In the genomic region with DNA sequence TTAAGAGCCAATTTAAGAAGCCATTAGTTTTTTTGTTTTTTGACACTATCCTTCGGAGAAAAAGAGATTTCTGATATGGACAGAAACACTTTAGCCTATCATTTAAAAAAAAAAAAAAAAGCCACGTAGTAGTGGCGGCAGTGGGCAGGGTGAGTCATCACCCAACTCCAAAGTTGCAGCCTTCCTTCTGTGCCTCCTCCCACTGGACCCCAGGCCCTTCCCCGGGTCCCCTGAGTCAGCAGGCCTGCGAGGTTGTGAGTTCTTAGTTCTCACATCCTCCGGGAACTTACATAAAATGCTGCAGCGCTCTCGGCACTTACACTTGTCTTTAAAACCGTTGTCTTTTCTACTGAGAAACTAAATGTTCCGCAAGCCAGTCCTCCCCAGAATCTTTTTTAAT, we compare ENCODE assay signal across 8 mouse cellular contexts. TPM values are rescaled to one million over a fixed set of nuclear protein-coding genes. Genes with fewer than 3 reads are reported as not detected.
DNase-seq lines count a peak whose midpoint lies in the region; ATAC-seq lines count a peak whose summit lies in the region.

No protein-coding gene starts in this region.

- WGBS in forebrain, embryonic 16.5 days: 13% methylated on average over 10 of the region's 10 CpGs
- 15% methylated on average over 10 of the region's 10 CpGs for WGBS in hindbrain, embryonic 12.5 days
- 8% methylated on average over 10 of the region's 10 CpGs for WGBS in limb, embryonic 15.5 days
- 15% methylated on average over 10 of the region's 10 CpGs for WGBS in midbrain, embryonic 14.5 days

- ATAC-seq in monocyte, adult 5-6 weeks (replicated peaks; ENCODE audit: insufficient number of reproducible peaks, low FRiP score, low TSS enrichment, poor library complexity, severe bottlenecking): no peak
- ATAC-seq in forebrain, embryonic 16.5 days: no peak
- ATAC-seq in hindbrain, embryonic 12.5 days (ENCODE audit: low FRiP score): no peak
- no peak for ATAC-seq in limb, embryonic 15.5 days (ENCODE audit: insufficient number of reproducible peaks, low FRiP score, low TSS enrichment, low read depth)
- ATAC-seq in midbrain, embryonic 14.5 days (ENCODE audit: low FRiP score, low TSS enrichment): no peak

- no peak overlapping the region for H3K9ac ChIP-seq in forebrain, embryonic 16.5 days (replicated peaks; ENCODE audit: low read depth, low read length)
- H3K9ac ChIP-seq in hindbrain, embryonic 12.5 days: peak overlapping the region; percentile 54
- no peak overlapping the region for H3K9ac ChIP-seq in limb, embryonic 15.5 days
- H3K9ac ChIP-seq in midbrain, embryonic 14.5 days (replicated peaks; ENCODE audit: low read length): peak overlapping the region; percentile 27; the same call in 1 of the 2 replicates

- H3K36me3 ChIP-seq in forebrain, embryonic 16.5 days (ENCODE audit: control insufficient read depth, insufficient read depth): no peaks in the 10 kb centered on the region
- no peaks in the 10 kb centered on the region for H3K36me3 ChIP-seq in hindbrain, embryonic 12.5 days
- no peaks in the 10 kb centered on the region for H3K36me3 ChIP-seq in limb, embryonic 15.5 days
- H3K36me3 ChIP-seq in midbrain, embryonic 14.5 days (ENCODE audit: control insufficient read depth, insufficient read depth, low read length): no peaks in the 10 kb centered on the region

- peak overlapping the region; percentile 29 for H3K4me3 ChIP-seq in forebrain, embryonic 16.5 days (replicated peaks; ENCODE audit: low read length)
- peak overlapping the region; percentile 93 for H3K4me3 ChIP-seq in hindbrain, embryonic 12.5 days
- peak overlapping the region; percentile 18 for H3K4me3 ChIP-seq in limb, embryonic 15.5 days
- H3K4me3 ChIP-seq in midbrain, embryonic 14.5 days (replicated peaks; ENCODE audit: low read depth, low read length): peak overlapping the region; percentile 75

- H3K27ac ChIP-seq in forebrain, embryonic 16.5 days (ENCODE audit: low read length): no peak overlapping the region
- no peak overlapping the region for H3K27ac ChIP-seq in hindbrain, embryonic 12.5 days
- no peak overlapping the region for H3K27ac ChIP-seq in limb, embryonic 15.5 days
- H3K27ac ChIP-seq in midbrain, embryonic 14.5 days (replicated peaks; ENCODE audit: low read depth, low read length): no peak overlapping the region

- no peaks in the 10 kb centered on the region for H3K27me3 ChIP-seq in forebrain, embryonic 16.5 days (replicated peaks; ENCODE audit: control insufficient read depth, insufficient read depth, low read length)
- H3K27me3 ChIP-seq in hindbrain, embryonic 12.5 days: no peaks in the 10 kb centered on the region
- H3K27me3 ChIP-seq in limb, embryonic 15.5 days: no peaks in the 10 kb centered on the region
- H3K27me3 ChIP-seq in midbrain, embryonic 14.5 days (ENCODE audit: control insufficient read depth, insufficient read depth, low read length): no peaks in the 10 kb centered on the region

- peak overlapping the region; percentile 66 for H3K4me2 ChIP-seq in forebrain, embryonic 16.5 days (ENCODE audit: low read length)
- peak overlapping the region; percentile 71 for H3K4me2 ChIP-seq in hindbrain, embryonic 12.5 days (replicated peaks)
- H3K4me2 ChIP-seq in limb, embryonic 15.5 days: peak overlapping the region; percentile 81
- peak overlapping the region; percentile 70 for H3K4me2 ChIP-seq in midbrain, embryonic 14.5 days (ENCODE audit: low read length)

- H3K9me3 ChIP-seq in forebrain, embryonic 16.5 days (ENCODE audit: control insufficient read depth, low read length): no peaks in the 10 kb centered on the region
- H3K9me3 ChIP-seq in hindbrain, embryonic 12.5 days (replicated peaks): no peaks in the 10 kb centered on the region
- no peaks in the 10 kb centered on the region for H3K9me3 ChIP-seq in limb, embryonic 15.5 days
- no peaks in the 10 kb centered on the region for H3K9me3 ChIP-seq in midbrain, embryonic 14.5 days (ENCODE audit: control insufficient read depth, low read length)

- DNase-seq in monocyte, adult 2 months (ENCODE audit: low read depth in 1 of 2, low spot score in 2 of 2): peak; percentile 50 to 62
- DNase-seq in adrenal gland, postnatal 14 days: peak; percentile 79
- peak; percentile 44 for DNase-seq in midbrain, embryonic 14.5 days
- DNase-seq in thymus, postnatal 25 days: peak; percentile 38

- H3K4me1 ChIP-seq in forebrain, embryonic 16.5 days (replicated peaks; ENCODE audit: control insufficient read depth, insufficient read depth, low read length): peaks cover 31% of the 10 kb centered on the region
- H3K4me1 ChIP-seq in hindbrain, embryonic 12.5 days: peaks cover 44% of the 10 kb centered on the region
- peaks cover 45% of the 10 kb centered on the region for H3K4me1 ChIP-seq in limb, embryonic 15.5 days
- H3K4me1 ChIP-seq in midbrain, embryonic 14.5 days (ENCODE audit: control insufficient read depth, insufficient read depth, low read length): peaks cover 28% of the 10 kb centered on the region

RNA-seq across cellular contexts. Expression of a gene that starts 2.0 kb away (rescaled TPM):
- total RNA-seq in monocyte, adult 5-6 weeks (2017): 51.7 to 80.9 TPM (median 59.9 TPM) in 3 replicates
- total RNA-seq in adrenal gland, postnatal 14 days (2021): 35.0 and 38.0 TPM in 2 replicates
- 139 and 141 TPM in 2 replicates for polyA plus RNA-seq in forebrain, embryonic 16.5 days (2015; fragmentation: Nextera tagmentation; extraction: Ambion mirVana)
- polyA plus RNA-seq in hindbrain, embryonic 12.5 days (2016; fragmentation: Nextera tagmentation; extraction: Ambion mirVana): 176 and 183 TPM in 2 replicates
- polyA plus RNA-seq in limb, embryonic 15.5 days (2015; fragmentation: Nextera tagmentation; extraction: Ambion mirVana): 49.8 and 50.6 TPM in 2 replicates
- 155 and 208 TPM in 2 replicates for polyA plus RNA-seq in midbrain, embryonic 14.5 days (2014; fragmentation: Nextera tagmentation; extraction: Ambion mirVana)

RNA-seq across cellular contexts. Expression of a gene that starts 33.5 kb away (rescaled TPM):
- total RNA-seq in monocyte, adult 5-6 weeks (2017): 23.8 to 36.2 TPM (median 25.0 TPM) in 3 replicates
- 32.0 and 37.1 TPM in 2 replicates for total RNA-seq in adrenal gland, postnatal 14 days (2021)
- 41.9 and 43.7 TPM in 2 replicates for polyA plus RNA-seq in forebrain, embryonic 16.5 days (2015; fragmentation: Nextera tagmentation; extraction: Ambion mirVana)
- polyA plus RNA-seq in hindbrain, embryonic 12.5 days (2016; fragmentation: Nextera tagmentation; extraction: Ambion mirVana): 50.5 and 51.7 TPM in 2 replicates
- 37.5 and 42.3 TPM in 2 replicates for polyA plus RNA-seq in limb, embryonic 15.5 days (2015; fragmentation: Nextera tagmentation; extraction: Ambion mirVana)
- polyA plus RNA-seq in midbrain, embryonic 14.5 days (2014; fragmentation: Nextera tagmentation; extraction: Ambion mirVana): 39.8 and 41.5 TPM in 2 replicates

Comparison
In these comparisons a context has a peak if more than half of its experiments do, and no peak if none do; other contexts are left out.
1. H3K4me3 ChIP-seq: peak in every context shown above with its lines; median percentile 93 in hindbrain, embryonic 12.5 days; 75 in midbrain, embryonic 14.5 days; 29 in forebrain, embryonic 16.5 days; 18 in limb, embryonic 15.5 days.
2. H3K9ac ChIP-seq: peak in hindbrain, embryonic 12.5 days (single experiment) and midbrain, embryonic 14.5 days (single experiment); none in forebrain, embryonic 16.5 days (single experiment) and limb, embryonic 15.5 days (single experiment).
3. Peak in every context shown above with its lines, with median percentiles within 50 percentile points of each other: DNase-seq and H3K4me2 ChIP-seq.